Mouse (Mus musculus) forebrain, embryonic 15.5 days (tissue): ENCODE measurements at regions not wholly inside any gene's neighbourhood (a gene's known extent, or its start where the extent isn't known, plus 50 kb on each side); places are given as distances from the start of the nearest gene placed in this dataset.
"Not testable (repeated sequence)": the region's sequence is repeated elsewhere in the genome, so short reads cannot be mapped to it uniquely, and the experiment has no call there.

Experiments used
- ATAC-seq: fragments of 200-750 bp; cut with Nextera tagmentation; replicated peaks from 2 replicates; pipeline ENCODE4 v1.8.0; 2017; ENCODE audit warnings: mild to moderate bottlenecking, moderate TSS enrichment, moderate library complexity
- H3K27ac ChIP-seq: fragments of 300-500 bp; sonication (generic); replicated peaks from 2 replicates; pipeline ENCODE4 v1.5.1; 2015; ENCODE audit warnings: mild to moderate bottlenecking, inconsistent platforms
- H3K27me3 ChIP-seq: fragments of 300-500 bp; sonication (generic); 2 replicates; pipeline ENCODE4 v1.6.1; 2015; ENCODE audit warnings: inconsistent platforms
- H3K36me3 ChIP-seq: fragments of 300-500 bp; sonication (generic); 2 replicates; pipeline ENCODE4 v1.6.1; 2015; ENCODE audit warnings: mild to moderate bottlenecking, inconsistent platforms
- H3K4me1 ChIP-seq: fragments of 300-500 bp; sonication (generic); 2 replicates; pipeline ENCODE4 v1.6.1; 2015; ENCODE audit warnings: inconsistent platforms
- H3K4me2 ChIP-seq: fragments of 300-500 bp; sonication (generic); replicated peaks from 2 replicates; pipeline ENCODE4 v1.6.1; 2015; ENCODE audit warnings: mild to moderate bottlenecking, inconsistent platforms
- H3K4me3 ChIP-seq: fragments of 300-500 bp; sonication (generic); 2 replicates; pipeline ENCODE4 v1.5.1; 2015; ENCODE audit warnings: mild to moderate bottlenecking, inconsistent platforms
- H3K9ac ChIP-seq: fragments of 300-500 bp; sonication (generic); replicated peaks from 2 replicates; pipeline ENCODE4 v1.6.1; 2015; ENCODE audit warnings: mild to moderate bottlenecking, inconsistent platforms
- H3K9me3 ChIP-seq: fragments of 300-500 bp; sonication (generic); 2 replicates; pipeline ENCODE4 v1.6.1; 2016; ENCODE audit warnings: inconsistent platforms
- WGBS: fragments of 180-500 bp; shearing (Covaris S2); methylation state at CpG from one replicate; pipeline ENCODE4 v1.1.7; 2015; ENCODE audit warnings: mixed read lengths; 5-methylcytosine and 5-hydroxymethylcytosine counted together

DNA sequence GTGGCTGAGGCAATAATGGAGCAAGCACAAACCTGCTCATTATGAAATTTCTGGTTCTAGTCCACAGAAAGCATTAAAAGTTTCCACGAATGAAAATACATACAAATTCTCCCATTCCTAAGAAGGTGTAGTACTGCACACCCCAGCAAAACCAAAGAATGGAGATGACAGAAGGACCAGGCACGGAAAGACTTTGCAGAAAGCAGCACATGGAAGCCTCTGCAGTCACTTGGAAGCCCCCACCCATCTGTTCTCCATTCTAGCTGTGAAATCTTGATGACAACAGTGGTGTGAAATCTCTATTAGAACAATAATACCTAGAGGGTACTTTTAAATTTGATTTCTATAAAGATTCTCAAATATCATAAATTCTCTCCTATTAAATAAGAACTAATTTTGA, 319.3 kb downstream of the Grxcr1 start:
- no peaks in the 10 kb centered on the region for H3K4me1 ChIP-seq
- WGBS = 56% methylated on average over 2 of the region's 2 CpGs
- no peak overlapping the region for H3K4me3 ChIP-seq
- ATAC-seq = no peak
- H3K9ac ChIP-seq = no peak overlapping the region
- no peak overlapping the region for H3K4me2 ChIP-seq
- H3K27me3 ChIP-seq = no peaks in the 10 kb centered on the region
- no peaks in the 10 kb centered on the region for H3K9me3 ChIP-seq
- no peaks in the 10 kb centered on the region for H3K36me3 ChIP-seq
- no peak overlapping the region for H3K27ac ChIP-seq

DNA sequence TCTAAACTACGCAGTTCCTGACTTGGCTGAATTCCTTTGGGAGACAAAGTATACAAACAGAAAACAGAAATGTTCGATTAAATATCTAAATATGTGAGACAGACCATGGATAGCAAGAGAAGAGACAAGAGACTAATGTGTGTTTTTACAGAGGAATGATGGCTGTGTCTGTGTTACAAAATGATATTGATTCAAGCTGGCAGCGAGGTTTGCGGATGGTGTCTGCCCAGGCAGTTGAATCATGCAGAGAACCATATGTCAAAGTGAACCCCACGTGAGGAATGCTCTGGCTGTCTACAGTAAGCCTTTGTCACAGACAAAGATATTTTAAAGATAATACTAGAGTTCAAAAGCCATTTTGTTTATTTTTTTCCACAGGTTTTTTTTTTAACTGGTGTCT, 320.2 kb downstream of the Grxcr1 start:
- H3K4me3 ChIP-seq = no peak overlapping the region
- H3K4me2 ChIP-seq = no peak overlapping the region
- WGBS = 54% methylated on average over 5 of the region's 5 CpGs
- no peaks in the 10 kb centered on the region for H3K9me3 ChIP-seq
- ATAC-seq = peak; percentile 78
- no peaks in the 10 kb centered on the region for H3K36me3 ChIP-seq
- no peak overlapping the region for H3K27ac ChIP-seq
- no peaks in the 10 kb centered on the region for H3K4me1 ChIP-seq
- H3K27me3 ChIP-seq = no peaks in the 10 kb centered on the region
- H3K9ac ChIP-seq = no peak overlapping the region

DNA sequence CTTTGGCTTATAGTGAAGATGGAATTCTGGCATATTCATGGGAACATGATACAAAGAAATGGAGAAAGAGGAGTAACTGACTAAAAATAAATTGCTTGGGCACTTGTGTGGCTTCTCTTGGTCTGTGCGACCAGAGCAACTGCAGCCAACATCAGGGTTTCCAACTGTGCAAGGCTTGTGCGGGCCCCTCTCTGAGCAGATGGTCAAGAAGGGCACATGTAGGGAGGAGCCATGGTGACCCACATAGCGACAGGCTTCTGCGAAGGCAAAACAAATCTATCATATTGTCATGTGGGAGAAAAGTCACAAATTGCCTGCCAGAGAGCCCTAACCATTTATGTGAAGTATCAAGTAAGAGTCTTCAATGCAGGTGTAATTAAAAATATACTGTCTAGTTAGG, 321.6 kb downstream of the Grxcr1 start:
- H3K36me3 ChIP-seq = no peaks in the 10 kb centered on the region
- H3K27ac ChIP-seq = no peak overlapping the region
- no peak overlapping the region for H3K9ac ChIP-seq
- no peak for ATAC-seq
- no peak overlapping the region for H3K4me2 ChIP-seq
- no peaks in the 10 kb centered on the region for H3K4me1 ChIP-seq
- no peaks in the 10 kb centered on the region for H3K27me3 ChIP-seq
- no peak overlapping the region for H3K4me3 ChIP-seq
- H3K9me3 ChIP-seq = no peaks in the 10 kb centered on the region
- 89% methylated on average over 4 of the region's 4 CpGs for WGBS

DNA sequence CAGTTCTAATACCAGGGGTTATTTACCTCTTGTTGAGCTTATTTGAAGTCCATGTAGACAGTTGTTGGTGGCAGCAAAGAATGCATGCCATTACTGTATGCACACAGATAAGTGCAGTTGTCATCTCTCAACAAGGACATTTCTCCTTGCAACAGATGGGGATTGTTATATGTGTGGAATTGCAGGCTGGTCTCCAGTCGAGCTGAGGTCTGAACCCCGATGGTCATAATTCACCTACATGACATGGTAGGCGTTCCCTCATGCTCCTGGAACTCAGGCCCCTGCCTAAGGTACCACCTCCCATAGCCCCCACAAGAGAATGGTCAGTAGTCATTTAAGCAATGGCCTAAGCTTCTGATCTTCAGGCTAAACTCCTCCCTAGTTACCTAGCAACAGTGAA, 322.2 kb downstream of the Grxcr1 start:
- not testable (repeated sequence) for H3K27ac ChIP-seq, H3K27me3 ChIP-seq, H3K4me3 ChIP-seq, H3K36me3 ChIP-seq, H3K4me2 ChIP-seq, ATAC-seq, H3K9ac ChIP-seq, H3K4me1 ChIP-seq, H3K9me3 ChIP-seq
- WGBS = 83% methylated on average over 3 of the region's 3 CpGs

DNA sequence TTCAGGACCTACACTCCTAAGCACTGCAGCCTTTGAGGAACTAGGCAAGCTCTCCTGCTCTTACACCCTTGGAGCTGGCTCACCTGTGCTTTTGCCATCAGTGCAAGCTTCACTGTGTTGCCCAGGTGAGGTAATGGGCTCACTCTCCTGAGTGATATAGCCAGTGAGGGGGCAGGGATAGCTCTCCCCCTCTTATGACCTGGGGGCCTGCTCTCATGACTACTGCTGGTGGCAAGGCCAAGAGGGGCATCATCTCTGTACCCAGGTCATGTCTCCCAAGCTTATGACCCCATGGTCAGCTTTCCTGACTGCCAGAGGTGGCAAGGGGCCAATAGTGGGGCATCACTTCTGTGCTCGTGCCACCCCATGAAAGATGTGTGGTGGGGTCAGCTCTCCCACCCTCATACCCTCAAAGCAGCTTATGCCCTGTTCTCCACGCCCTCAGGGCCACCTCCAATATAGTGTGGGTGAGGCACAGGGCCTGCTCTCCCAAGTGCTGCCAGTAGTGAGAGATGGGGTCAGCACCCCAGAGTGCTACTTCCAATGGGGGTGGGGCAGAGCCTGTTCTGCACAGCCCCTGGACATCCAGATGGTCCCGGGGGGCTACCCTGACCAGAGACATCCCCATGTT, 330.1 kb downstream of the Grxcr1 start:
- no peaks in the 10 kb centered on the region for H3K27me3 ChIP-seq
- no peaks in the 10 kb centered on the region for H3K36me3 ChIP-seq
- WGBS = 74% methylated on average over 3 of the region's 3 CpGs
- no peak overlapping the region for H3K4me2 ChIP-seq
- no peaks in the 10 kb centered on the region for H3K4me1 ChIP-seq
- no peak overlapping the region for H3K9ac ChIP-seq
- H3K4me3 ChIP-seq = no peak overlapping the region
- no peaks in the 10 kb centered on the region for H3K9me3 ChIP-seq
- H3K27ac ChIP-seq = no peak overlapping the region
- ATAC-seq = no peak

DNA sequence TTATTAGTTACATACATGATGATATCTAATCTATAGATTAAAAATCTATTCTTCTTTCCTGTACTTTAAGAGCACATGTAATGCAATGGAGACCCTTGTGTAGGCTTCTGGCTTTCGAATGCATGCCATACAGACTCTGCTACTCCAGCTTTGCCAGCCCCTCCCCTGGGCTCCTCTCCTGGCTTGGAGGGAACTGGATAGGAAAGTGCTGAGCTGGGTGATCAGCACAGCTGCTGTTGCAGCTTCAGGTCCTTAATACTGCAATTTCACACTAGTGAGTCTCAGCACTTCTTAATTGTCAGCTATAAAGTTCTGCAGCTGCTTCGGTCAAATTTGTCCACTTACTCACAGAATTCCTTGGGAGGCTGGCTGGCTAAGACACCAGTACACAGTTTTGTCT, 341.4 kb downstream of the Grxcr1 start:
- Histone ChIP-seq H3K4me1 (no peaks in the 10 kb centered on the region), H3K9ac (no peak overlapping the region), H3K4me2 (no peak overlapping the region), H3K36me3 (no peaks in the 10 kb centered on the region), H3K27ac (no peak overlapping the region), H3K27me3 (no peaks in the 10 kb centered on the region), H3K4me3 (no peak overlapping the region), H3K9me3 (no peaks in the 10 kb centered on the region)
- no peak for ATAC-seq
- WGBS = 85% methylated on average over 2 of the region's 2 CpGs
